Mouse (Mus musculus) hindbrain, postnatal 0 days (tissue): Measurements from ENCODE around the gene Kctd10. TPM values are rescaled to one million over a fixed set of nuclear protein-coding genes. Genes with fewer than 3 reads are reported as not detected.

Source experiments
- ATAC-seq: fragments of 200-750 bp; cut with Nextera tagmentation; 2 replicates; pipeline ENCODE4 v1.8.0; 2017; ENCODE audit warnings: mild to moderate bottlenecking, moderate TSS enrichment, moderate library complexity
- DNase-seq: peaks from one replicate; pipeline ENCODE4 v3.0.0-alpha.2; 2015; ENCODE audit warnings: low spot score
- H3K27ac ChIP-seq: fragments of 300-500 bp; sonication (generic); 2 replicates; pipeline ENCODE4 v1.5.1; 2014; ENCODE audit warnings: mild to moderate bottlenecking
- H3K27me3 ChIP-seq: fragments of 300-500 bp; sonication (generic); 2 replicates; pipeline ENCODE4 v1.6.1; 2014; ENCODE audit warnings: low read length, mixed read lengths; ENCODE audit not compliant: insufficient read depth
- H3K36me3 ChIP-seq: fragments of 300-500 bp; sonication (generic); 2 replicates; pipeline ENCODE4 v1.6.1; 2014; ENCODE audit warnings: low read length, mixed read lengths; ENCODE audit not compliant: insufficient read depth
- H3K4me1 ChIP-seq: fragments of 300-500 bp; sonication (generic); 2 replicates; pipeline ENCODE4 v1.6.1; 2014; ENCODE audit warnings: antibody characterized with exemption, low read length, mixed read lengths; ENCODE audit not compliant: insufficient read depth
- H3K4me2 ChIP-seq: fragments of 300-500 bp; sonication (generic); 2 replicates; pipeline ENCODE4 v1.6.1; 2014; ENCODE audit warnings: low read depth, mild to moderate bottlenecking, low read length, moderate library complexity, mixed read lengths
- H3K4me3 ChIP-seq: fragments of 300-500 bp; sonication (generic); 2 replicates; pipeline ENCODE4 v1.5.1; 2014; ENCODE audit warnings: low read length
- H3K9ac ChIP-seq: fragments of 300-500 bp; sonication (generic); replicated peaks from 2 replicates; pipeline ENCODE4 v1.6.1; 2014; ENCODE audit warnings: mild to moderate bottlenecking, low read length, moderate library complexity, mixed read lengths
- H3K9me3 ChIP-seq: fragments of 300-500 bp; sonication (generic); 2 replicates; pipeline ENCODE4 v1.6.1; 2016; ENCODE audit warnings: low read length, mixed read lengths
- CTCF ChIP-seq: IDR thresholded peaks from 2 replicates; pipeline ENCODE4 v1.5.1; 2016; ENCODE audit warnings: antibody characterized with exemption, control low read depth, low read depth
- WGBS: fragments of 180-500 bp; shearing (Covaris S2); extraction: QIAGEN DNeasy Blood & Tissue Kit; methylation state at CpG from one replicate; pipeline ENCODE4 v1.1.7; 2014; 5-methylcytosine and 5-hydroxymethylcytosine counted together
- microRNA-seq, 2 experiments: library from miRNA; unstranded; fragments of <30 nt; microRNA quantifications; one replicate each; pipeline ENCODE4; 2016
- polyA plus RNA-seq: library from polyadenylated mRNA; unstranded; fragments of >200 nt; fragmentation: Nextera tagmentation; extraction: Ambion mirVana; gene quantifications from 2 replicates; pipeline ENCODE4 v1.2.1, GENCODE M21; 2015
- total RNA-seq: library from RNA; depleted of rRNA; stranded (reverse); fragments of >200 nt; gene quantifications from 2 replicates; pipeline ENCODE4 v1.2.3, GENCODE M21; 2014; rRNA removed

Kctd10 gene
- total and polyA plus RNA-seq, 2 experiments from 2014 or later = 43.2 to 47.5 TPM

DNA sequence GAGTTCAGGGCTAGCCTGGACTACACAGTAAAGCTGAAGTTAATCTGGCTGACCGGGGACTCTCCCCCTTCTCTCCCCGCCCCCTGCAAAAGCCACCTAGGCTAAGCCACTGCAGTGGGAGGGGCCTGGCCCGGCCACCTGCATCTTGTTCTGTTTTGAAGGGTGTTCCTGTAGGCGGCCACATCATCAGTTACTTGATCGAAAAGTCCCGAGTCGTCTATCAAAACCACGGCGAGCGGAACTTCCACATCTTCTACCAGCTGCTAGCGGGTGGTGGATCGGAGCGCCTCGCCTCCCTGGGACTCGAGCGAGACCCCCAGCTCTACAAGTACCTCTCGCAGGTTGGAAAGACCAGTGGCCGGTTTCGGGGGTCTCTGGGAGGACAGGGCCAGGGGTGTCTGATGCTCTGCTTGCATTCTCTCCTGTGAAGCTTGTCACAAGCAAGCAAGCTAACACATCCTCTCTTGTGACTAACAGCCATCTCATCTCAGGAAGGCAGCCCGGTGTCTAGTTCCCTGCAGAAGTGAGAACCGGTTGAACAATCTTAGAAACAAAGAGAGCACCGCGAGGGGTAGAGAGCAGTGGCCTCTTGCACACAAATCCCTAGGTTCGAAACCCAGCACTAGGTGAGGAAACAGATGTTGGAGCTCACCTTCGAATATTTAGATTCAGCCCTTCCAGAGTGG is 57.1 kb downstream of the Kctd10 start:
- H3K4me1 ChIP-seq = no peaks in the 10 kb centered on the region
- H3K9me3 ChIP-seq = no peaks in the 10 kb centered on the region
- DNase-seq (no peak), ATAC-seq (no peak)
- H3K27me3 ChIP-seq = no peaks in the 10 kb centered on the region
- H3K9ac ChIP-seq = no peak overlapping the region
- TF ChIP-seq CTCF = no peak
- 60% methylated on average over 25 of the region's 25 CpGs for WGBS
- no peaks in the 10 kb centered on the region for H3K36me3 ChIP-seq
- no peak overlapping the region for H3K4me3 ChIP-seq
- H3K4me2 ChIP-seq = no peak overlapping the region
- no peak overlapping the region for H3K27ac ChIP-seq

Small RNA genes within 50 kb of the gene (microRNA-seq; reads per million reads assigned to microRNA genes)
- gene Mir7027 = 0.35 to 0.36 reads per million in 2 experiments

Other genes with a start within 250 kb of the Kctd10 start
- 3.4 and 7.0 TPM in 2 replicates for gene Acacb, start 234.0 kb downstream of the Kctd10 start, total RNA-seq
- gene Acacb, start 234.0 kb downstream of the Kctd10 start, polyA plus RNA-seq = 5.1 and 6.1 TPM in 2 replicates
- gene Foxn4, start 106.7 kb downstream of the Kctd10 start, total RNA-seq = 0.47 and 1.4 TPM in 2 replicates
- gene Foxn4, start 106.7 kb downstream of the Kctd10 start, polyA plus RNA-seq = 0.36 and 0.47 TPM in 2 replicates
- gene Myo1h, start 91.3 kb downstream of the Kctd10 start, total RNA-seq = 0.72 TPM in 1 of 2 replicates, not detected in the other
- gene Myo1h, start 91.3 kb downstream of the Kctd10 start, polyA plus RNA-seq = 0.56 and 0.72 TPM in 2 replicates
- 67.5 and 69.9 TPM in 2 replicates for gene Ube3b, start 99 bp upstream of the Kctd10 start, total RNA-seq
- gene Ube3b, start 99 bp upstream of the Kctd10 start, polyA plus RNA-seq = 31.1 and 31.4 TPM in 2 replicates
- 34.4 and 39.1 TPM in 2 replicates for gene Mmab, start 63.6 kb upstream of the Kctd10 start, total RNA-seq
- 35.9 and 36.8 TPM in 2 replicates for gene Mmab, start 63.6 kb upstream of the Kctd10 start, polyA plus RNA-seq
- gene Mvk, start 63.8 kb upstream of the Kctd10 start, total RNA-seq = 143 and 146 TPM in 2 replicates
- gene Mvk, start 63.8 kb upstream of the Kctd10 start, polyA plus RNA-seq = 69.8 and 71.9 TPM in 2 replicates
- gene Fam222a, start 187.5 kb upstream of the Kctd10 start, total RNA-seq = 11.7 and 15.1 TPM in 2 replicates
- 2.8 and 2.9 TPM in 2 replicates for gene Fam222a, start 187.5 kb upstream of the Kctd10 start, polyA plus RNA-seq